Mouse (Mus musculus) hematopoietic stem cell, adult 5-6 weeks (primary cell): Measurements from ENCODE around the gene Scp2d1. TPM values are rescaled to one million over a fixed set of nuclear protein-coding genes. Genes with fewer than 3 reads are reported as not detected.
"Not testable (repeated sequence)": the region's sequence is repeated elsewhere in the genome, so short reads cannot be mapped to it uniquely, and the experiment has no call there.

ENCODE experiments used
- ATAC-seq, 2 experiments: fragments of 125-278 bp in 1 of 2; replicated peaks in 1 of 2; 2 replicates each; pipeline ENCODE4 v1.8.0; 2016 to 2017; ENCODE audit warnings: inconsistent platforms in 2 of 2, mild to moderate bottlenecking in 2 of 2, moderate number of reproducible peaks in 2 of 2, low read depth in 1 of 2, moderate TSS enrichment in 1 of 2; ENCODE audit not compliant: low FRiP score in 2 of 2, poor library complexity in 2 of 2, severe bottlenecking in 2 of 2, insufficient read depth in 1 of 2, low TSS enrichment in 1 of 2
- total RNA-seq: library from RNA; stranded (forward); fragments of 172-1452, 232-1000 nt; gene quantifications from 2 replicates; pipeline ENCODE4 v1.2.3, GENCODE M21; 2017

Gene Scp2d1
- total RNA-seq, result not detected in 2 replicates

DNA sequence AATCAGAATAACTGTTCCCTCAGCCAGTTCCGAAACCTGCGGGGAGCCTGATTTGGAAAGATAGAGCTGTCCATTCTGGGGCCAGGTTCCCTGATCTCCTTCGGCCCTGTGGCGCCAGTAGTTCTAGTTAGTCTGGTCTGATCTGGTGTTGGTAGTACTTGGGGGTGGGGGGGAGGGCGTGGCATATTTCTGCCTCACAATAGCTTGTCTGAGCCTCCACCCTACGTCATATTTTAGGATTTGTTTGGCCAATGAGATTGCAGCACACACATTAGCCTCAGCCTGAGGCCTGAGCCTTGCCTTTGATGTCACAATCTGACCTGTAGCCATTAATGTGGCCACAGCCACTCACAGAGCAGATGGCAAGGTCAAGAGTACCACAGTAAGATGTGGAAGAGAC lies at the start of gene Scp2d1:
Scp2d1 (plus strand) TSS at position 301 of the 400 bp plus-strand sequence.
- not testable (repeated sequence) for ATAC-seq

DNA sequence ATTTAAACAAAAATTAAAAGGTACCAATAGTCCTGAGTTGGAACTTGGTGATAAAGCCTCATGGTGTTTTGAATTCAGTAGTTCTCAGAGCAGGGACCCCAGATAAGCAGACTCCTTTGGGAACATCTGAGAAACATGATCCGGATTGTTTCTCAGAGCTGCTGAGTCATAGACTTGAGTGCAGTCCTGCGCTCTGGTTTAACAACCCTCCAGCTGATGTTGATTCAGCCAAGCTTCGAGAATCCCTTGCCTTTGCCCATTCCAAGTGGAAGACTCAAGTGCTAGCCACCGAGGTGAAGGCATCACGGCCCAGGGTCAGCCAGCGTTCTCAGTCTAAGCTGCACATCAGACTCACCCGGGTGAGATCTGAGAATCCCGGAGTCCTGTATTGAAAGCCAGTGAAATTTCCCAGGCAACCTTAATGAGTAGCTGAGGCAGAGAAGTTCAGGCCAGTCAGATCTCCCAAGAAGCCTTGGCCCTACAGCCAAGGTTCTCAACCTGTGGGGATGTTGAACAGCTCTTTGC lies 48.8 kb upstream of the Scp2d1 start:
- no peak for ATAC-seq

DNA sequence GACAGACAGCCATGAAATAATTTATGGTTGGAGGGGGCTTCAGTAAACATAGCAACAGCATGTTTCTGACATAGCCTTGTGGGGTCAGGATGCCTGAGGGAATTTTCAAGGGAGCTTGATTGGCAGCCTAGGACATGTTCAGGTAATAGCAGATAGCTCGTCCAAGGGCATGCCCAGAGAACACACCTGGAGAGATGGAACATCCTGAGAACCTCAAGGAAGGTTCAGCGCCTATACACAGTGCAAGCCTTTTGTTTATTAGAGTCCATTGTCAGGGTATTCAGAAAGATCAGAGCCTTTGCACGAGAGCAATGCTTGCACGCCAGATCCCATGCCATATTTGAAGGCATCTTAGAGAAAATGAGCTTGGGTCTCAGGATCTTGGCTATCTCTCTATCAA lies 47.8 kb upstream of the Scp2d1 start:
- no peak for ATAC-seq

DNA sequence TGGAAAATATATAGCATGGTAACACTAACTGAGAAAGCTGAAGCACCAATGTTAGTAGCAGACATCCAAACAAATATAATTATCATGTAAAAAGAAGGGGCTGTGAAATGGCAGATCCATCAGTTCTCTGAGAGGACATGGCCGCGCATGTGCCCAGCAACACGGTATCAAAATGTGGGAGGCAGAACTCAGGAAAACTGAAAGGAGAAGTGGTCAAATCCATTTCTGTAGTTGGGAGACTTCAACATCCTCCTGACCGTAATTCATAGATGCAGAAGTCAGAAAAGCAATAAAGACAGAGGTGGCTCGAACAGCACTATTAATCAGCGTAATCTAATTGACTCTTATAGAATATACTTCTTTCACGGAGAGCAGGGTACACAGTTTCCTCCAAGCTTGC lies 44.2 kb upstream of the Scp2d1 start:
- ATAC-seq, result no peak

DNA sequence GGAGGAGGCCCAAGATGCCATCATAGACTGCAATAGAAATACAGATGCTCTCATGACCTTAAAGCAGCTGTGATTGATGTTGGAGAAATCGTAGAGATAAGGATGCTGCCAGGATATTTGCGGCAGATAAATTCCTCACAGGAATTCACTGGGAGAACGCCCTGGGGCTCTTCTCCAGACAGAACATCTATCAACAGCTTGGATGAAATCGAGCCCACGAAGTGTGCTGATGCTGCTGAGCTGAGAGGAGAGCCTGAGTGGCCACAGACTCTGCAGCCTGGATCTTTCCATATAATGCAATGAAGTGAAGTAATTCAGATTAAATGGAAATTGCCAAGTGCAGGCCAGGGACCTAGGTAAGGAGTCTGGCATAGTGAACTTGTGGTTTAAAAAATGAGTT lies 42.7 kb upstream of the Scp2d1 start:
- no peak for ATAC-seq

DNA sequence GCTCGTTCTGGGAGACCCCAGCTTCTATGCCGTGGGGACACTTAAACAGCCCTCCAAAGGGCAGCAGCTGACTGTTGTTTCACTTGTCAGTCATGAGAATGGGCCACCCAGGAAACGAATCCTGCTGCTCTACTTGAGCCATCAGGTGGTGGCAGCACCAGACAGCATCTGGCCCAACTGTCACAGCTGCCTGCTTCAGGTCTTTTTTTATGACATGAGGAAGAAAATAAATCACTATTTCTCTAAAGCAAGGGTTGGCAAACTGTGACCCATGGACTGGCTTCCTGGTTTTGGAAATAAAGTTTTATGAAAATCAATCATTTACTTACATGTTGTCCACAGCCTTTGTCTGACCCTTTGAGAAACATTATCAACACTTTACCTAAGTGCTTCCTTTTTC lies 41.6 kb upstream of the Scp2d1 start:
- ATAC-seq, result no peak

DNA sequence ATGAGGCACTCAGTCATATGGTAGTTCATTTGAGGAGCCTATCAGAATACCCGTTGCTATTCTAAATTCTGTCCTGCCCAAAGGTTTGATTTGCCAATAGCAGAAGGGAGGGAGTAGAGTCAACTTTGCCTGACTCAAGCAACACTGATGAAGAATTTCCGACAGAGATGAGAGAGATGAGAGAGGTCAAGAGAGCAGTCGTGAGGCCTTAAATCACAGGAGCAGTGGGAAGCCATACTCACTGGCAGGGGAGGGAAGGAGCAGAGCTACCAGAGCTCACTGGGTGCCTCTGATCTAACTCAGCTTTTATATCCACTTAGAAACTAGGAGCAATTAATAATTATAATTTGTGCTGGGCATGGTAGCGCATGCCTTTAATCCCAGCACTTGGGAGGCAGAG lies 41.0 kb upstream of the Scp2d1 start:
- ATAC-seq, result no peak

DNA sequence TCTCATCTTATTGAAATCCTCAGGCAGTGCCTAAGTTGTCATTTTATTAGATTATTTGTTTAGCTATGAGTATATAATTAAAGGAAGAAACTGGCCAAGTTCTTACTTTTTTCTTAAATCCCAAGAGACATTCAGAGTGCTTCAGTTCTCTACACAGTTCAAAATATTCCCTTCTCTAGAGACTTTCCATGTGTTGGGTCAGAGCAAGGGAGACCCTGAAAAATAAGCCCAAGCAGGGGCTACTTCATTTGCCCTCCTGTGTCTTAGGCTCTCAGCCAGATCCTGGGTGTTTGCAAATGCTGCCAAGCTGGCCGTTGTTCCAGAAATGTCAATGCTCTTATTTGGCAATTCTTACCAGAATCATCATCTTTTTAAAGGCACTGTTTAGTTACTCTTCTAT lies 40.3 kb upstream of the Scp2d1 start:
- no peak for ATAC-seq

DNA sequence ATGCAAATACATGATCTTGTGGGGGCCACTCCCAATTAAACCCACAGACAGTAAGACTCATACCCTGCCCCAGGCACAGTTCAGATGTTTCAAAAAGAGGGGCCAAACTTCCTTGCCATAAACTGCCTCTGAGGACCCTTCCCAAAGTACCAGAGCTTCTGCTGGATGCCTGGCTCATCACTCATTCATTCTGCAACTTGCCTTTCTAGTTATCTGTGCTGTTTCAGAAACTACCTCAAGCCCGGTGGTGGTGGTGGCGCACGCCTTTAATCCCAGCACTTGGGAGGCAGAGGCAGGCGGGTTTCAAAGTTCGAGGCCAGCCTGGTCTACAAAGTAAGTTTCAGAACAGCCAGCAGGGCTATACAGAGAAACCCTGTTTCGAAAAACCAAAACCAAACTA lies 39.6 kb upstream of the Scp2d1 start:
- ATAC-seq, result no peak

DNA sequence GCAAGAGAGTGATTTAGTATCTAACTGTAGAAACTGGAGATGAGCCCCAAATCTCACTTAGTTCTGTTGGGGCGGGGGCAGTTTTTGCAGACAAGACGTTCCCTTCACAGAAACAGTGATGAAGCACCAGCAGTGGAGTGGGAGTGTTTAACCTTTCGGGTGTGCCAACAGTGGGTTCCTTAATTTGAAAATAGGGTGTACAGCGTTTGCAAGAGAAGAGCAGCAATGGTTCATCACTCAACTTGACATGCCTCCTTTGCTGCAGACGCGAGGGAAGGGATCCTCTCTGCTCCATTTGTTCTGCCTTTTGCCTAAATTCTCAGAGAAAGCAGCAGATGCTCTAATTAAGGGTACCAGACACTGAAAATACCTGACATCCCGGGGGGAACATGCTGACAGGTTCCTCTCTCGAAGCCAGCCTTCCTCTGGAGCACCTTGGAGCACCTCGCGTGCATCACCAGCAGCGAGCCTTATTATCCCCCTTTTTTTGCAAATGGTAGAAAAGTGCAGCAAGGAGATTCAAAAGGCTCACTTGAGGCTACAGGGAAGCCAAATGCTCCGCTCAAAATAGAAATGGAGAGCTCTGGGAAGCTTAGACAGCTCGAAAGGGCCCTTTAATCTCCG lies 31.7 kb upstream of the Scp2d1 start:
- ATAC-seq, result no peak

DNA sequence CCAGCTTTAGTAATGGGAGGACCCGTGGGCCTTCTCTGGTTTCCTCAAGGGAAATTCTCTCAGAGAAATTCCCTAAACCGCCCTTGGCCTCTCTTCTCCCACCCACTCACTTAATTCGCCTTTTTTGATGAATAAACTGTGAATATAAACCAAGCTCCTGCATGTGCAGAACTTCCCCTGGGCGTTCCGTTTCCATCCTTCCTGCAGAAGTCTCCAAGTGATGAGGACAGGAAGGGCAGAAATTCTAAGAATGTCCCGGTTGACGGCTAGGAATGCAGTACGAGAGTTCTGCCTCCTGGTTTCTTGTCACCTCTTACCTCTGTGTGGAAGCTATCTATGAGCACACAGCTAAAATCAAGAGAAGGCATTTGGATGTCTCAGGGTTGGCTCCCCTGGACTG lies 25.9 kb upstream of the Scp2d1 start:
- ATAC-seq, result no peak

DNA sequence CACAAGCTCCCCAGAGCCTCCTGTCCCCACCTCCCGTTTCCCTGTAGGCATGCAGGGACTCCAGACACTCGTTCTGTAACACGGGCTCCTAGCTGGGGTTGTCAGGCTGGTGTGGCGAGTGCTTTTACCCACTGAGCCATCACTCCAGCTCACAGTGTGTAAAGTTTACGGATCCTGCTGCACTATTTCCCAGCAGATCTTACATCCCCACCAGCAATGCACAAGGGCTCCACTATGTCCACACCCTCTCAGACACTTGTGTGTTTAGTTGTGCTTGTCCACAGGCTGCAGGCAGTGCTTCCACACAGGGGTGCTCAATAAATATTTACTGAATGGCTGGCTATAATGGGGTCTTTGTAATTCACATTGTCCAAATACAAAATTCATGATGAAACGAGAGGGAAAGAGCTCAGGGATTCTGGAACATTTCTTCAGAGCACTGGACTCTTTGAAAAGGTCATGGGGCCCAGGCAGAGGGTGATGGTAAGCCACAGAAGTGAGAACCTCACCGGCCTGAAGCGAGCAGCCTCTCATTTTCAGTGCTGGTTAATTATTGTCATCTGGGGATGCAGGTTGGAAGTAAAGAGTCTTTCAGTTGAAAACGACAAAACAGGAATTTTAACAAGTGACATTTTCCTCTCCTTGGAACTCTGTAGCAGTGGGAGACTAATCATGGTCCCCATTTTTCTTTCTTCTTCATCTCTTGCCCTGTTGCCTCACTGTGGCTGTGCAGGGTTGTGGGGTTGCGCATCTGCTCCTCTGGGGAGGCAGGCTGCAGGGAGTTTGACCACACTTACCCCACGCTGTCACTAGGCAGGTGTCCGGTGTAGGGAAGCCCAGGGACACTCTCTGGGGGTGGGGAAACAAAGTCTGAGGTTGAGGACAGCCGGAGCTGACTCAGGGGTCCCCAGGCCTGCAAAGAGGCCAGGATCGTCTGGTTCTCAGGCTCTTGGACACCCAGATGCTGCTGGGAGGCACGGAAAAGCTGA lies 15.4 kb upstream of the Scp2d1 start:
- ATAC-seq, result no peak

DNA sequence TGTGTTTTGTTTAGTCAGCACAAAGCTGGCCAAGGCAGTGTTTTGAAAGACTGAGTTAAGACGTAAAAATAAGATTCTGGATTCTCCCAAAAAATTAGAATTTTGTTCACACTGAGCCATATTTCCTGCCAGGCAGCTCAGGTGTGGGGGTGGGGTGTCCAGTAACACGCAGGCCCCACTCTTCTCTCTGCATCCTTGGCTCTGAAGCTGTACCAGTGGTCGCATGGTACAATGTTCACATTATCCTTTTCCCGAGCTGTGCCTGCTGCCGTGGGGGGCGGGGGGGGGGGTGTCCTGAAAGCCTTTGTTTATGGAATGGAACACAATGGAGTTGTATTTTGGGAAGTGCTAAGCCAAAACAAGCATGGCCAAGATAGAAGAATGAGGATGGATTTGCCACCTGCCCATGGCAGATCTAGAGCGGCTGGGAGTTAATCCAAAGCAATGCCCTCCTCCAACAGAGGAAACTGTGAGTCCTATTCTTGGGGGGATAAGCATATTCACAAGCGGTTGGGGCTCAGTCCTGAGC lies 5.1 kb downstream of the Scp2d1 start:
- no peak for ATAC-seq

DNA sequence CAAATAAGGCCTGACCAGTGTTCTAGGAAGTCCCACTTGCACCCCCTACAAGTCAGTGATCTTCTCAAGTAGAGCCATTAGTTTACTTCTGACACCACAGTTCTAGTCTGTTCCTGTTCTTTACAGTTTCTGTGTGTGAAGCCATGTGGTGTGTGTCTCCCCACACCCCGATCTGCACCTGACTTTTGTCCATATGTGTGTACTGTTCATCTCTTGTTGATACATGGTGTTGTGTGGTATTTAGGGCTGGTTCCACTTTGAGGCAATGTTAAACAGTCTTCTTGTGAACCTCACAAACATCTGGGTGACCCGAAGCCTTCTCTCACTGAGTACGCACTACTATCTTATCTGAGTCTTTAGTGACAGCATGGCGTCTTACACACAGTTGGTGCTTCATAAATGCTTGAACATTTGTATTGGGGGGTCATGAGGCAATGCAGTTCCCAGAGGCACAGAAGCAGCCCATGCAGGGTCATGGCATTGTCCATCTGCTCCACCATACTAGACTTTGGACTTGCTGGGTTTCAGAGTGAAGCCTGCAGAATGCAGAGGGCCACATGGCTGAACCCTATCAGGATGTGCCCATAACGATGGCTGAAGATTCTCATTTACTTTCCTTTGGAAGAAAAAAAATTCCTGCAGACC lies 13.3 kb downstream of the Scp2d1 start:
- no peak for ATAC-seq

DNA sequence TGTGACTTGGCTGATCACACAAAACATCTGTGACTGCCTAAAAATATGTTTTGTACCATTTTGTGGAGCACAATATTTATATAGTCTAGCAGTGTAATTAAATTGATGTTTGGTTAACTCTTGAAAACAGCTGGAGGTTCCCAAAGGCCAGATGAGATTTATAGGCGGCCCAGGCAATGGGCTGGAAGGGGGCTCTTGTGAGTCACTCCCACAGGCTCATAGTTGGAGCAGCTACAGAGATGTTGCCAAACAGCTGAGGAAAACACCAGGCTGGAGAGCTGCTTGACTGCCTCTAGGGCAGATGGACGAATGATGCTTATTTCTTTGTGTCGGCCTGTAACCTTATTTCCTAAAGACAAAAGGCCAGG lies 13.8 kb downstream of the Scp2d1 start:
- ATAC-seq, result no peak

DNA sequence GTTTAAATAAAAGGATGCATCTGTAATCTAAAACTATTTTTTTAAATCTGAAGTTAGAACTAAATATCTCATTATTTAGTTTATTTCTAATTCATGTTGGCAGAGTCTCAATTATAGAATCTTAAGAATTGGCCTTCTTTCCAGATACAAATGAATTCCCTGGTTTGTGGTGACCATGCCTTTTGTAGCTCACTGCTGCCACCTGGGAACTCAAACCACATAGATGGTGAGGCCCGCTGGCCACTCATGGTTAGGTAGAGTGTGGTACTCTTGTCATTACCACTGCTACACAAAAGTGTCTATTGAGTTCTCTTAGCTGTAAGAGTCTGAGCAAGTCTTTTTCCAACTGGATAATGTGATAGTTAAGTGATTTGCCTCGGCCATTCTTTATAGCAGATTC lies 45.4 kb downstream of the Scp2d1 start:
- 0 out of 4 replicates have a peak, but pooled peaks of 1 of the 2 experiments have one; percentile 22 for ATAC-seq
